Mouse (Mus musculus) adrenal gland, adult 2 months (tissue): ENCODE measurements around the gene Sae1. TPM values are rescaled to one million over a fixed set of nuclear protein-coding genes. Genes with fewer than 3 reads are reported as not detected.
A peak's percentile ranks its signal among the peaks of the same experiment; 100 is the strongest.

Experiments used
- DNase-seq: peaks from one replicate; pipeline ENCODE4 v3.0.0; 2021
- long read RNA-seq: library from polyadenylated mRNA; stranded (forward); transcript quantifications from one replicate; pipeline ENCODE4 v2.0.0, GENCODE M21; 2021
- polyA plus RNA-seq: library from polyadenylated mRNA; depleted of rRNA; stranded (reverse); fragments of >200 nt; gene quantifications from 2 replicates; pipeline ENCODE4 v1.2.3, GENCODE M21; 2012; rRNA removed
- total RNA-seq, 2 experiments: library from RNA; stranded (reverse); gene quantifications; 2 replicates each; pipeline ENCODE4 v1.2.3; 2021

Gene Sae1
- total RNA-seq (10 to 100 TPM; 61.0 to 72.0 TPM), polyA plus RNA-seq (7.9 and 8.9 TPM in 2 replicates)
- long read RNA-seq, transcript Sae1-201 (9 exons, 1,875 nt), result major isoform, 102 of 113 reads
- long read RNA-seq, partial matches to known transcripts, result 2 of 113 reads
- long read RNA-seq, other reads (novel, unspliced or antisense), result 8 of 113 reads

DNA sequence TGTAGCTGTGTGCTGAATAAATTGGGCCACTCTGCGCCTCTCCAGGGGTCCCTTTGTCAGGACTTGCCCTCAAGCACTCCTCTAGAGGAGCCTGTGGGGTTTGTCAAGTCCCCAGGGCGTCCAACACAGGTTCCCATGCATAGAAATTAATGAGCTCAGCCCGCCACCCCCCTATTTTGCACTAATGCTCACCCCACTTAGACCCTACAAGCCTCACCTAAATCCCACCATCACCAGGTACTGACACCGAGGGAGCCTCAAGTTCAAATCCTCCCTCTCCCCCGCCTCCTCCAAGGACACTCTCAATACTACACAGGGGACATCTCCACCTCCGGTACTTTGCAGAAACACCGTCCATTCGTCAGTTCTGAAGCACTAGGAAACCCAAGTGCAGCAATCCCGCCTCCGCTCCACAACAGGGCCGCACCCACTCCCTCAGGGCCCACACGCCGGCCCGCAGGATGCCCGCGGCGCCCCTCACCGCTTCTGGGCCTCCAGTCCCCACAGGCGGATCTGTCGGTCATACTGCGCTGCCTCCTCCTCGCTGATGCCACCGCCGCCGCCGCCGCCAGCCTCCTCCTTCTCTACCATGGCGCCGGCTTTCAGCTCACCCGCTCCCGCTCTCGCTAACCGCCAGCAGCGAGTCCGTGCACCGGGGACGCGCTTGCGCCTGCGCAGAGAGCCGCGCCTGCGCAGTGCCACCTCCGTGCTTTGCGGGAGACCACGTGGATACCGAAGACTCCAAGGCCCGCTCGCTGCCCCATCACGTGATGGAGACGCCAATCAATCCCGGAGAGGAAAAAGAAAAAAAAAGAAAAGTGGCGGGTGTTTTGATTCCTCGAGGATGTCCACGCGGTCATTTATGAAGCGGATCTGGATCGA is at the start of gene Sae1:
Gene Sae1 (minus strand): TSS at position 647 of the 882 bp plus-strand sequence.
- DNase-seq, result peak; percentile 99

DNA sequence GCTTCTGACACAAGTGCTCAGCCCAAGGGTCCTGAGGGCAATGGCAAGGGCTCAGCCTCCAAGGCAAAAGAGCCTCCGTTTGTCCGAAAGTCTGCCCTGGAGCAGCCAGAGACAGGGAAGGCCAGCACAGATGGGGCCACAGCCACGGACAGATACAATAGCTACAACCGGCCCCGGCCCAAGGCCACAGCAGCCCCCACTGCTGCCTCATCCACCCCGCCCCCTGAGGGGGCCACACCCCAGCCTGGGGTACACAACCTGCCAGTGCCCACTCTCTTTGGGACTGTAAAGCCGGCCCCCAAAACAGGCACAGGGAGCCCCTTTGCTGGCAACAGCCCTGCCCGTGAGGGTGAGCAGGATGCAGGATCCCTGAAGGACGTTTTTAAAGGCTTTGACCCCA is 47.5 kb upstream of the Sae1 start:
- no peak for DNase-seq

GRCm38 (mm10) chr7:16433352-16433971 is 45.9 kb upstream of the Sae1 start:
- no peak for DNase-seq

DNA sequence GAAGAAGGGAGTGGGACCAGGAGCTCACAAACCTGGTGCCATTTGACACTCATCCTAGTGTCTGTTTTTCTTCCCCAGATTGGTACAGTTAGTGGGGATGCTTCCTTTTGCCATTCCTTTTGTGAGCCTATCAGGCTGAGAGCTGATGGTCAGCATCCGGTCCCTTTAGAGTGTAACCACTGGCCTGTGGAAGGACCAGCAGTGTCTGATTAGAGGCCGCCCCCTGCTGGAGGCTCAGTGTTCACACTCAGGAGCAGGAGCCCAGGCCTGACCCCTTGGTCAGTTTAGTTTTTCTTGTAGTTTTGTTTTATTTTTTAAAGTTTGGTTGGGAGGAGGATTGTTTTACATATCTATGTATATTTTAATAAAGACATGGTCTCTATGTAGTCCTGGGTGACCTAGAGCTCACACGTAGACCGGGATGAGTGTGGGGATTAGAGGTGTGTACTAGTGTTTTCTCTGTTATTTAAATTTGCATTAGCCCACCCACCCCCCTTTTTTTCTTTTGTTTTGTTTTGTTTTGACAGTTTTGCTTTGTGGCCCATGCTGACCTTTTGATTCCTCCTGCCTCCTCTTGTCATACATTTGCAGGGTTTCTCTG is 38.6 kb upstream of the Sae1 start:
- peak; percentile 86 for DNase-seq

DNA sequence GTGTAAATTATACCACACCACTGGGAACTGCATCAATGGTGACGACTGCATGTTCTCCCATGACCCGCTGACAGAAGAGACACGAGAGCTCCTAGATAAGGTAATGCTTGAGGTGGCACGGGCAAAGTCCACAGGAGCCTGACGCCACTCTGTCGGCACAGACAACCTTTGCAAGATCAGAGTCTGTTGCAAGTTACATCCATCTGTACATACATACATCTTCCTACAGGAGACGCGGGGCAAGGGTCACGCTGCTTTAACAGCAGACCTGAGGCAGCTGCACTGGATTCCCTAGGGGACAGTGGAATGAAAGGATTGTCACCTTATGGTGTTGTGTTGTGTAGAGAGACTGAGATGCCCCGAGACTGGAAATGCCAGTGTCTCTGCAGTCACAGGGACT is 38.1 kb upstream of the Sae1 start:
- DNase-seq, result no peak

- DNase-seq, result no peak
These were observed 36.1 kb upstream of the Sae1 start for GRCm38 (mm10) chr7:16423731-16424130.

DNA sequence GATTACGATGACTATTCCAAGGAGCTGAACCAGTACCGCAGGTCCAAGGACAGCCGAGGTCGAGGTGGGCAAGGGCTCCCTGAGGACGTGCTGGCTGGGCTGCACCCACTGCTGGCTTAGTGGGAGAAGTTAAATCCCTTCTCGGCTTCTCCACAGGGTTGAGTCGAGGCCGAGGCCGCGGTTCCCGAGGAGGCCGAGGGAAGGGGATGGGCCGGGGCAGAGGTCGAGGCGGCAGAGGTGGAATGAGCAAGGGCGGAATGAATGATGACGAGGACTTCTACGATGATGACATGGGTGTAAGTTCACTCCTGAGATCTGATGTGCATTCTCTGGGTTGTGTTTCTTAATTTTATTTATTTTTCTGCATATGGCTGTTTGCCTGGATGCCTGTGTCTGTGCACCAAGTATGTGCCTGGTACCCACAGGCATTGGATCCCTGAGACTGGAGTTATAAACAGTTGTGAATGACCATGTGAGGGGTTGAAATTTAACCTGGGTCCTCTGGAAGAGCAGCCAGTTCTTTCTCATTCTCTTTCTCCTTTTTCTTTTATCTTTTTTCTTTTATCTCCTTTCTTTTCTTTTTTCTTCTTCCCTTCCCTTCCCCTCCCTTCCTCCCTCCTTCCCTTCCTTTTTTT is 34.7 kb upstream of the Sae1 start:
- no peak for DNase-seq

GRCm38 (mm10) chr7:16420493-16421118 is 33.0 kb upstream of the Sae1 start:
- no peak for DNase-seq

- no peak for DNase-seq
These were observed 31.1 kb upstream of the Sae1 start for GRCm38 (mm10) chr7:16418713-16419112.

DNA sequence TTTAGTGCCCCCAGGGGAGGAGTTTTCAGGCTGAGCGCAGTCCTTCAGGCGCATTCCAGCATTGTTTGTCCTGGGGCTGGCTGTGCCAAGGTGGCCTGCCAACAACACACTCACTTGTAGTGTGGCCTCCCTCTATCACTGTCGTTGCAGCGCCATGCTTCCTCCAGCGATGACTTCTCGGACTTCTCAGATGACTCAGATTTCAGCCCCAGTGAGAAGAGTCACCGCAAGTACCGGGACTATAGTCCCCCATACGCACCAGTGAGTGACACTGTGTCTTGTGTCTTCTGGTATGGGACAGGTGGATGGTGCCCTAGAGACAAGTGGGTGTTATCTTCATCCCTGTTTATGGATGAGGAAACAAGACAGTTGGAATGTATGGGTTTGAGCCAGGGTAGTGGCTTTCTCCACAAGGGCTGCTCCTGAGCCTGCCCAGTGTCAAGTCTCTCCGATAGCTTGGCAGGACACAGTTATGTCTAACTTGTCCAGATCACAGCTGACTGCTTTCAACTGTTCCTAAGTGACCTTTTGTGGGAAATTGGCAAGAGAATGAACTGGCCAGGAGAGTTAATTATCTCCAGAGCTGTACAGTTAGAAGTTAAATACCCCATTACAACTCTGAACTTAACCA is 29.6 kb upstream of the Sae1 start:
- peak; percentile 57 for DNase-seq

- no peak for DNase-seq
These were observed 27.8 kb upstream of the Sae1 start for GRCm38 (mm10) chr7:16415426-16415825.

- DNase-seq, result no peak
These were observed 25.3 kb upstream of the Sae1 start for GRCm38 (mm10) chr7:16412930-16413329.

DNA sequence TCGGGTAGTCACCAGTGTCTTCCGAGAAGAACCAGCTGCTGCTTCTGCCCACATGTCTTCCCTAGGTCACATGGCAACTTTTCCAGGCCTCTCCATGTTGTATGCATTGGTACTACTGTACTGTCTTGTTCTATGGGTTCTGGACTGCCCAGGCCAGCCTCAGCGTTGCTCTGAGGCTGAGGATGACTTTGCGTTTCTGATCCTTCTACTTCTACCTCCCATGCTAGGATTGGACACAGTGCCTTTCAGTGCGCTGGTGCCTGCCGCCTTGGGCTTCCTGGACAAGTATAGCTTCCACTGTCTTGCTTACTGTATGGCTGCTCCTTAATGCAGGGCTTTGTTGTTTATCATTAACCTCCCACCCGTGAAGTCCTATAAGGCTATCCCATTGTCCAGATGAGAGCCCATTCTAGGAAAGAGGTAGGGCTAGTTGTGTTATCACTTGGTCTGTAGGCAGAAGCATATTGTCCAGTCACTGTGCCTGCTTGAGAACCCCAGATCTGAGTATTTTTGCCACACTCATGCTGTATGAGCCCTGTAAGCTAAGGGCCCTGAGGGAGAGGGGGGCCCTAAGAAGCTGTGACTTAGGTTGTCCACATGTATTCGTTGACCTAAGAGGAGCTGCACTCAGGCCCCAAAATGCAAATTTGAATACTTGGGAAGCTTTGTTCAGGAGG is 24.8 kb upstream of the Sae1 start:
- DNase-seq, result no peak

DNA sequence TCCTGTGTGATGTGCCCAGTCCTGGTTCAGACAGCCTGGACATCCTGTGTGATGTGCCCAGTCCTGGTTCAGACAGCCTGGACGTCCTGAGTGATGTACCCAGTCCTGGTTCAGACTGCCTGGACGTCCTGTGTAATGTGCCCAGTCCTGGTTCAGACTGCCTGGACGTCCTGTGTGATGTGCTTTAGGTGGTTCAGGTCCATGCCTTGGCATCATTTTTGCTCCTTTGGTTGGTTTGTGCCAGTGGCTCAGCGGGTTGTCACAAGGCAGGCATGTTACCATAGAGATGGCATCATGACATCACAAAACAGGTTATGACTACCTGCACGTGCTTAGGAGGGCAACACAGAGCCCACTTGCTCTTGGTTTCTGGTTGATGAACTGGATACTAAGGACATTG is 23.5 kb upstream of the Sae1 start:
- no peak for DNase-seq

DNA sequence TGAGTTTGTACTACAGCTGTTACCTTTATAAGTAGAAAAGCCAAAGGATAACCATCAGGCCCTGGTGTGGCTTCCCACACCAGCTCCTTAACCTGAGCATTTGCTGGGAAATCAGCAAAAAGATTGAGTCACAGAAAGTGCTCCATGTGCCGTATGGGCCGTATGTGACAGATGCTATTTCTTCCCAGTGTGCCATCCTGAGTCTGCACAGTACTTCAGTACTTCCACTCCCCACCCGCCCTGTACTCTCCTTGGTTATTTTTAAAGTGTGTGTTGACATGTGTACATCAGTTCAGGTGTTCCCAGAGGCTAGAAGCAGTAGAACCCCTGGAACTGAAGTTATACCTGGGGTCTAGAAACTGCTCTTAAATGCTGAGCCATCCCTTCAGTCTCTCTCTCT is 19.4 kb upstream of the Sae1 start:
- no peak for DNase-seq

DNA sequence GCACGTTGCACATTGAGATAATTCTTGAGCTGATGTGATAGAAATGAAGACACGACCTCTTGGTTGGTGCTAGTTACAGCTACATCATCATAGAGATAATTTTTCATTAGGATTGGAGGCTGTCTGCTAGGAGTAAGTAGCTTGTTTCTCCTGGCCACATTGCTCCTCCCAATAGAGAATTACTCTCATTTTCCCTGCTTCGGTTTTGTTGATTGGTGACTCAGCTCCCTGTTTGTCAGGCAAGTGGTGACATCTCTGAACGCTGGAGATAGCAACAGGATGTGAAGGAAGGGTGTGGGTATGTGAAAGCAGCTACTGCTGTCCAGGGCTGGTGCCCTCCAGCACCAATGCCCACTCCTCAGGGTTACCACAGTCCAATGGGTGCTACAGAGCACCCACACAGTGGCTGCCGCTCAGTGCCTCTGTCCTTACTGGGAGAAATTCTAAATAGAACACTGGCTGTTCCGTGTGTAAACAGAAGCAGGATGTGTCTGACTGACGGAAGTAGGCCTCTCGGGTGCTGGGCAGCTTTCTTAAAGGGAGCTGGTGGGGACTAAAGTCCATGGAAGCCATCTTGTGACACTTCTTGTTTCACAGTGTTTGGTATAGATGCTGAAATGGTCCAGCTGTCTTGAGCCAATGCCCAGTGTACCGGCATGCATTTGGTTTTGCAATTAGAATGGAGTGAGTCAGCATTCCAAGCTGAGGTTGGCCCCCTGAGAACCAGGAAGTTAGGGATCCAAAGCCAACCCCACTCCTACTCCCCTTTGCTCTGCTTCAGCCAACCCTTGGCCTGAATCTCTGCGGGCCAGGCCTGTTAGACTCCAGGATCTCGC is 18.1 kb upstream of the Sae1 start:
- DNase-seq, result peak; percentile 81

- DNase-seq, result peak; percentile 69
These were observed 17.5 kb upstream of the Sae1 start for GRCm38 (mm10) chr7:16405073-16405455.

- DNase-seq, result no peak
These were observed 16.9 kb upstream of the Sae1 start for GRCm38 (mm10) chr7:16404315-16405072.
